Mouse (Mus musculus): ENCODE measurements around the gene Ddah1.

GRCm38 (mm10) chr3:145887430-145887971 is 129.0 kb downstream of the Ddah1 start:
- TF ChIP-seq FLI1 (IDR thresholded peaks at IDR 0.05; ENCODE audit: low read length) = no peak
- no peak for TF ChIP-seq GATA1 (IDR thresholded peaks at IDR 0.05; ENCODE audit: borderline replicate concordance, low read length)

Data from megakaryocyte, embryonic 14.5 days (primary cell).